Mouse (Mus musculus): ENCODE results near the gene Ivl. TPM values are rescaled to one million over a fixed set of nuclear protein-coding genes. Genes with fewer than 3 reads are reported as not detected.

Gene Ivl
- polyA plus RNA-seq, 1 experiment from 2014 or later, result 1.2 TPM

DNA sequence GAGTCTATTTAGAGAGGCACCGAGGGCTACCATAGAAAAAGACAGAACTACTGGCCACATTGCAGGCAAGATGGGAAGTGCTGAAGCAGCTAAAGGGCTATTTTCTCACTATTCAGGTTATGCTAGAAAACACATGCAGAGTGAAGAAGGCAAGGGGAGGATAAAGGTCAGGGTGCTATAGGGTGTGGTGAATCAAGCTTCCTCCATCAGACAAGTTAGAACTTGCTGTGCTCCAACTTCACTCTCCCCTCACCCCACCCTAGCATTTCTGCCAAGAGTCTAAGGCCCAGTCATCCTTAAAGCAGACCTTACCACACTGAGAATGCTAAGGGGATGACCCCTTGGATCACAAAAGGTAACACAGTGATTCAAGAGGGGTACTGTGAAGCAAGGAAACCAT, 6.0 kb upstream of the Ivl start:
- no peak overlapping the region for H3K9ac ChIP-seq
- WGBS, result 60% methylated on average over 1 of the region's 1 CpGs
- ATAC-seq (ENCODE audit: insufficient read depth, low FRiP score, low read depth), result peak; percentile 39; the same call in 1 of the 2 replicates
- H3K4me2 ChIP-seq, result no peak overlapping the region
- H3K36me3 ChIP-seq, result no peaks in the 10 kb centered on the region
- H3K4me1 ChIP-seq, result no peaks in the 10 kb centered on the region
- H3K27ac ChIP-seq, result peak overlapping the region; percentile 36; the same call in 1 of the 2 replicates
- H3K27me3 ChIP-seq (replicated peaks), result no peaks in the 10 kb centered on the region
- no peak overlapping the region for H3K4me3 ChIP-seq (replicated peaks)
- no peaks in the 10 kb centered on the region for H3K9me3 ChIP-seq

DNA sequence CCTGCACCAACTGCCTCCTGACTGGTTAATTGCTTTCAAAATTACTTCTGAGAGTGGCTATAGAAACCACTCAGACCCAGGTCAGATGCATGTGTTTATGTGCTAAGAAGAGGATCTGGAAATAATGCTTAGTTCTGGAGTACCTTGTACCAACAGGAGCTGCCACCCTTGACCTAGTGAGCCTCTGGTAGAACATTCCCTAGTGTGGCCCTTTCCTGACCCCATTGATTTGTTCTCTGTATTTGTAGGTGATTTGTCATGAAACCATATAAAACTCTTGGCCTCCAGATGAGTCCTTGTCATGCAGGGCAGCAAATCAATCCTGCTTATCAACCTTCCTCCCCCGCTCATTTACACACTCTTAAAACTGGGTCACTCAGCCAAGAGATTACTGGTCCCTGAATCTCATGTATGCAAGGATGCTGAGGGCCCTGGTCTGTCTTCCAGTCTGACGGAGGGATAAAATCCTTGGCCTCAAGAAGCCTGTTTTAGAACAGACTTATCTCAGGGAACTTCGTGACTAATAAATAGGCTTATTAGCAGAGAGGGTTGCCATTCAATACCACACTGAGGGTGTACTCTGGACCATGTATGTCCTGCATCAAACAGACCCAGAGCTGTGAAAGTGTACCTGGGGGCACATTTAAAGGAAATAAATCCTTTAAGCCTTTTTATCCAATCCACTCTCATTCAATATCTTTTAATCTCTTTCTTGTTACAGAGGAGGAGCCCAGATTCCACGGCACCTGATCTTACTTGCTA, 5.3 kb upstream of the Ivl start:
- H3K27me3 ChIP-seq (replicated peaks), result no peaks in the 10 kb centered on the region

DNA sequence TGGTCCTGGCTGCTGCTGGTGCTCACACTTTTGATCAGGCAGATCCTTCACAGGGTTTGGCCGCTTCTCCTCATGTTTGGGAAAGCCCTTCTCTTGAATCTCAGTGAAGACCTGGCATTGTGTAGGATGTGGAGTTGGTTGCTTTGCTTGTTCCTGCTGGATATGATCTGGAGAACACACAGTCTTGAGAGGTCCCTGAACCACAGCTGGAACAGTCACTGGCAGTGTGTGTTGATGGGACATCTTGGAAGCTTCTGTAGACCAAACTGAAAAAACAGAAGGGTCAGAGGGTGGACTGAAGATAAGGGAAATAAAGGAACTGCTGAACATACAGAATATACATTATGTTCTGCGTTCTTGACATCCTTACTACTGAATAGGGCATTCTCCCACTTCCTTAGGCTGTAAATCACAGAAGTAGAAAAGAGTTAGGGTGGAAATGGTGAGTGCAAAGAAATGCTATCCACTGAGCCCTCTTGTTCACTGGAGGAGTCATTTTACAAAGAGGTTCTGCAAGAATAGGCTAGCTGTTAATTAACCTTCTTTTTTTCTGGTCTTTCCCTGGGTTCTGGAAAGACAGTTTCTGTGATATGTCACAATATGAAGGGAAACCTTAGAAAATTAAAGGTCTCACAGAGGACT, 900 bp downstream of the Ivl start:
- no peak for ATAC-seq (ENCODE audit: insufficient read depth, low FRiP score, low read depth)
- Histone ChIP-seq H3K27me3 (replicated peaks) (no peaks in the 10 kb centered on the region), H3K4me2 (no peak overlapping the region), H3K27ac (no peak overlapping the region), H3K4me1 (no peaks in the 10 kb centered on the region), H3K9me3 (no peaks in the 10 kb centered on the region), H3K36me3 (no peaks in the 10 kb centered on the region), H3K9ac (no peak overlapping the region), H3K4me3 (replicated peaks) (no peak overlapping the region)
- 57% methylated on average over 2 of the region's 2 CpGs for WGBS

More for the DNA sequence above, 5.3 kb upstream of the Ivl start:
- no peaks in the 10 kb centered on the region for H3K4me1 ChIP-seq
- H3K9ac ChIP-seq, result no peak overlapping the region
- no peaks in the 10 kb centered on the region for H3K36me3 ChIP-seq
- peak overlapping the region; percentile 36; the same call in 1 of the 2 replicates for H3K27ac ChIP-seq
- no peak overlapping the region for H3K4me2 ChIP-seq
- H3K4me3 ChIP-seq (replicated peaks), result no peak overlapping the region
- no peaks in the 10 kb centered on the region for H3K9me3 ChIP-seq
- no peak for ATAC-seq (ENCODE audit: insufficient read depth, low FRiP score, low read depth)
- 43% methylated on average over 4 of the region's 4 CpGs for WGBS

DNA sequence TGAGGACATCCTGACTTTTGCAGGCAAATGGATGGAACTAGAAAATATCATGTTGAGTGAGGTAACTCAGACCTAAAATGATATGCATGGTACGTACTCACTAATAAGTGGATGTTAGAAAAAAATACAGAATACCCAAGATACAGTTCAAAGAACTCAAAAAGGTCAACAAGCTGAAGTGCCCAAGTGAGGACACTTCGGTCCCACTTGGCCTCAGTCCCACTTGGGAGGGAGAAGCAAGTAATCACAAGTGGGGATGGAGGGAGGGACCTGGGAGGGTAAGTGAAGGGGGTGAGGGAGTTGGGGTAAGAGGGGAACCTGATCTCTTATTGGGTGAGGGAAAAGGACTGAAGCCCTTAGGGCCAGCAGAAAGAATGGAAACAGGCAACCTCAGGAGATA, 4.8 kb downstream of the Ivl start:
- Histone ChIP-seq H3K27me3 (replicated peaks) (no peaks in the 10 kb centered on the region), H3K4me1 (no peaks in the 10 kb centered on the region), H3K9ac (no peak overlapping the region), H3K27ac (no peak overlapping the region), H3K4me2 (no peak overlapping the region), H3K9me3 (no peaks in the 10 kb centered on the region), H3K4me3 (replicated peaks) (no peak overlapping the region), H3K36me3 (no peaks in the 10 kb centered on the region)
- WGBS, result 91% methylated on average over 2 of the region's 2 CpGs
- no peak for ATAC-seq (ENCODE audit: insufficient read depth, low FRiP score, low read depth)

DNA sequence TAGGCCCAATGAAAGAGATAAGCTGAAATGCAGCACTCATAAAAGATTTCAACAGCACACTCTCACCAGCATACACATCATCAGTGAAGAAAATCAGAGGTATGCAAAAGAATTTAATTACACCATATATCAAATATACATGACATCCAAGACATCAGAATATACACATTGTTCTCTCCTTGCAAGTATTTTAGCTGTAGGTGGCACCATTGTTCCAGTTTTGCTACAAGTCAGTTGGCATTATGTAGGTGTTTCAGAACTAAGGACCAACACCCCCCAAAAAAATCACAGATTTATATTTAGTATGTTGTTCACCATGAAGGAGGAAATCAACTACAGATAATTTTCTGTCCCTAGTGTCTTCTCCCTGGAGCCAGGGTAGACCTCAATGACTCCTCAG, 8.1 kb downstream of the Ivl start:
- no peaks in the 10 kb centered on the region for H3K9me3 ChIP-seq
- no peak overlapping the region for H3K9ac ChIP-seq
- no peaks in the 10 kb centered on the region for H3K4me1 ChIP-seq
- H3K4me2 ChIP-seq, result no peak overlapping the region
- no peak overlapping the region for H3K27ac ChIP-seq
- ATAC-seq (ENCODE audit: insufficient read depth, low FRiP score, low read depth), result no peak
- no peaks in the 10 kb centered on the region for H3K27me3 ChIP-seq (replicated peaks)
- H3K4me3 ChIP-seq (replicated peaks), result no peak overlapping the region
- H3K36me3 ChIP-seq, result no peaks in the 10 kb centered on the region

DNA sequence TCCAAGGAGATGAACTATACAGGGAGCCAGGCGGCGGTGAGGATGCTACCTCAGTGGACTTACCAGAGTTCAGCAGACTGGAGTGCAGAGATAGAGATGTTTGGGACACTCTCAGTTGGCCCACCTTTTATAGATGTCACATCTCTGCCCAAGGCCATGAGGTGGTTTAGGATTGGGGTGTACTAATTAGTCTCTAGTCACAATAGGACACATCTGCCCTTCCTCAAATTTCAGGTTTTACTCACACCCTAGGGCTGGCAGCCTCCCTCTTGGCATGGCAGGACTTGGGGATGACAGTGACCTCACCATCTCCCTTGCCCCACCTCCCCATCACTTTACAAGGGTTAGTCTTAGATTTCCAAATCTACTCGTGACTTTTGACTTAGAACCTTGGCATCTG, 39.1 kb downstream of the Ivl start, which contains the start of gene 2310046K23Rik:
Gene 2310046K23Rik (minus strand): TSS at position 101 of the 400 bp plus-strand sequence.
- no peaks in the 10 kb centered on the region for H3K9me3 ChIP-seq
- H3K4me2 ChIP-seq, result no peak within 1 kb of the TSS
- H3K27ac ChIP-seq, result no peak within 1 kb of the TSS
- H3K4me1 ChIP-seq, result no peaks in the 10 kb centered on the region
- 73% methylated on average over 3 of the region's 3 CpGs for WGBS
- no peaks in the 10 kb centered on the region for H3K36me3 ChIP-seq
- H3K4me3 ChIP-seq (replicated peaks), result no peak within 1 kb of the TSS
- no peak for ATAC-seq (ENCODE audit: insufficient read depth, low FRiP score, low read depth)
- H3K9ac ChIP-seq, result no peak within 1 kb of the TSS
- H3K27me3 ChIP-seq (replicated peaks), result no peaks in the 10 kb centered on the region

Other genes starting within 250 kb of the Ivl start
- gene Sprr2d, start 234.6 kb downstream of the Ivl start, polyA plus RNA-seq (2015; fragmentation: Nextera tagmentation; extraction: Ambion mirVana), result 0.68 TPM in 1 of 2 replicates, not detected in the other
- gene Sprr2e, start 221.6 kb downstream of the Ivl start, polyA plus RNA-seq (2015; fragmentation: Nextera tagmentation; extraction: Ambion mirVana), result not detected in 2 replicates
- not detected in 2 replicates for gene Sprr2f, start 208.5 kb downstream of the Ivl start, polyA plus RNA-seq (2015; fragmentation: Nextera tagmentation; extraction: Ambion mirVana)
- gene Sprr2h, start 188.1 kb downstream of the Ivl start, polyA plus RNA-seq (2015; fragmentation: Nextera tagmentation; extraction: Ambion mirVana), result 0.21 TPM in 1 of 2 replicates, not detected in the other
- gene Sprr2i, start 165.7 kb downstream of the Ivl start, polyA plus RNA-seq (2015; fragmentation: Nextera tagmentation; extraction: Ambion mirVana), result 0.60 TPM in 1 of 2 replicates, not detected in the other
- gene Sprr2j-ps, start 155.7 kb downstream of the Ivl start, polyA plus RNA-seq (2015; fragmentation: Nextera tagmentation; extraction: Ambion mirVana), result 1.2 TPM in 1 of 2 replicates, not detected in the other
- 7.3 and 25.4 TPM in 2 replicates for gene Gm9774, start 144.3 kb downstream of the Ivl start, polyA plus RNA-seq (2015; fragmentation: Nextera tagmentation; extraction: Ambion mirVana)
- 0.73 TPM in 1 of 2 replicates, not detected in the other for gene Sprr2k, start 141.2 kb downstream of the Ivl start, polyA plus RNA-seq (2015; fragmentation: Nextera tagmentation; extraction: Ambion mirVana)
- 1.6 TPM in 1 of 2 replicates, not detected in the other for gene Sprr1b, start 134.9 kb downstream of the Ivl start, polyA plus RNA-seq (2015; fragmentation: Nextera tagmentation; extraction: Ambion mirVana)
- gene Sprr3, start 115.0 kb downstream of the Ivl start, polyA plus RNA-seq (2015; fragmentation: Nextera tagmentation; extraction: Ambion mirVana), result 30.3 and 125 TPM in 2 replicates
- gene Sprr1a, start 87.8 kb downstream of the Ivl start, polyA plus RNA-seq (2015; fragmentation: Nextera tagmentation; extraction: Ambion mirVana), result 69.5 and 186 TPM in 2 replicates
- gene Sprr4, start 73.2 kb downstream of the Ivl start, polyA plus RNA-seq (2015; fragmentation: Nextera tagmentation; extraction: Ambion mirVana), result not detected in 2 replicates
- gene 2310046K23Rik, start 39.2 kb downstream of the Ivl start, polyA plus RNA-seq (2015; fragmentation: Nextera tagmentation; extraction: Ambion mirVana), result not detected in 2 replicates
- 0.67 TPM in 1 of 2 replicates, not detected in the other for gene Smcp, start 15.3 kb upstream of the Ivl start, polyA plus RNA-seq (2015; fragmentation: Nextera tagmentation; extraction: Ambion mirVana)
- gene 2210017I01Rik, start 33.8 kb upstream of the Ivl start, polyA plus RNA-seq (2015; fragmentation: Nextera tagmentation; extraction: Ambion mirVana), result not detected in 2 replicates
- not detected in 2 replicates for gene Lce6a, start 47.9 kb upstream of the Ivl start, polyA plus RNA-seq (2015; fragmentation: Nextera tagmentation; extraction: Ambion mirVana)
- not detected in 2 replicates for gene Lce1a1, start 74.6 kb upstream of the Ivl start, polyA plus RNA-seq (2015; fragmentation: Nextera tagmentation; extraction: Ambion mirVana)
- not detected in 2 replicates for gene Lce1b, start 83.2 kb upstream of the Ivl start, polyA plus RNA-seq (2015; fragmentation: Nextera tagmentation; extraction: Ambion mirVana)
- gene Lce1a2, start 96.6 kb upstream of the Ivl start, polyA plus RNA-seq (2015; fragmentation: Nextera tagmentation; extraction: Ambion mirVana), result not detected in 2 replicates
- not detected in 2 replicates for gene Lce1c, start 105.5 kb upstream of the Ivl start, polyA plus RNA-seq (2015; fragmentation: Nextera tagmentation; extraction: Ambion mirVana)
- gene Lce1d, start 113.5 kb upstream of the Ivl start, polyA plus RNA-seq (2015; fragmentation: Nextera tagmentation; extraction: Ambion mirVana), result not detected in 2 replicates
- gene Lce1e, start 135.3 kb upstream of the Ivl start, polyA plus RNA-seq (2015; fragmentation: Nextera tagmentation; extraction: Ambion mirVana), result not detected in 2 replicates
- gene Lce1f, start 146.6 kb upstream of the Ivl start, polyA plus RNA-seq (2015; fragmentation: Nextera tagmentation; extraction: Ambion mirVana), result not detected in 2 replicates
- not detected in 2 replicates for gene Gm38119, start 165.4 kb upstream of the Ivl start, polyA plus RNA-seq (2015; fragmentation: Nextera tagmentation; extraction: Ambion mirVana)
- not detected in 2 replicates for gene Lce1g, start 178.6 kb upstream of the Ivl start, polyA plus RNA-seq (2015; fragmentation: Nextera tagmentation; extraction: Ambion mirVana)
- gene Lce1h, start 191.3 kb upstream of the Ivl start, polyA plus RNA-seq (2015; fragmentation: Nextera tagmentation; extraction: Ambion mirVana), result not detected in 2 replicates
- gene Lce1i, start 205.2 kb upstream of the Ivl start, polyA plus RNA-seq (2015; fragmentation: Nextera tagmentation; extraction: Ambion mirVana), result not detected in 2 replicates
- not detected in 2 replicates for gene Lce1j, start 216.8 kb upstream of the Ivl start, polyA plus RNA-seq (2015; fragmentation: Nextera tagmentation; extraction: Ambion mirVana)
- not detected in 2 replicates for gene Lce1k, start 234.2 kb upstream of the Ivl start, polyA plus RNA-seq (2015; fragmentation: Nextera tagmentation; extraction: Ambion mirVana)